Mouse (Mus musculus) midbrain, embryonic 10.5 days (tissue): ENCODE measurements around the gene Edem1. TPM values are rescaled to one million over a fixed set of nuclear protein-coding genes. Genes with fewer than 3 reads are reported as not detected.

Source experiments
- DNase-seq: peaks from one replicate; pipeline ENCODE4 v3.0.0-alpha.2; 2017; ENCODE audit warnings: low spot score
- H3K27ac ChIP-seq: fragments of 300-500 bp; sonication (generic); replicated peaks from 2 replicates; pipeline ENCODE4 v1.5.1; 2016; ENCODE audit warnings: mild to moderate bottlenecking
- H3K27me3 ChIP-seq: fragments of 300-500 bp; sonication (generic); 2 replicates; pipeline ENCODE4 v1.6.1; 2016; ENCODE audit warnings: low read depth, mild to moderate bottlenecking; ENCODE audit not compliant: poor library complexity, severe bottlenecking
- H3K36me3 ChIP-seq: fragments of 300-500 bp; sonication (generic); 2 replicates; pipeline ENCODE4 v1.6.1; 2016; ENCODE audit warnings: mild to moderate bottlenecking, moderate library complexity
- H3K4me1 ChIP-seq: fragments of 300-500 bp; sonication (generic); 2 replicates; pipeline ENCODE4 v1.6.1; 2016
- H3K4me3 ChIP-seq: fragments of 300-500 bp; sonication (generic); 2 replicates; pipeline ENCODE4 v1.5.1; 2016; ENCODE audit warnings: mild to moderate bottlenecking, moderate library complexity
- H3K9me3 ChIP-seq: fragments of 300-500 bp; sonication (generic); replicated peaks from 2 replicates; pipeline ENCODE4 v1.6.1; 2016; ENCODE audit warnings: mild to moderate bottlenecking
- WGBS: fragments of 180-500 bp; shearing (Covaris S2); methylation state at CpG from one replicate; pipeline ENCODE4 v1.1.7; 2016; 5-methylcytosine and 5-hydroxymethylcytosine counted together
- polyA plus RNA-seq: library from polyadenylated mRNA; unstranded; fragments of >200 nt; fragmentation: Nextera tagmentation; extraction: Ambion mirVana; gene quantifications from 2 replicates; pipeline ENCODE4 v1.2.1, GENCODE M21; 2016

The Edem1 gene
- 14.2 and 15.7 TPM in 2 replicates for polyA plus RNA-seq

- Histone ChIP-seq H3K36me3 (peaks cover 4% of the 10 kb centered on the region; the same call in 1 of the 2 replicates), H3K4me1 (peaks cover 20% of the 10 kb centered on the region), H3K27ac (peak within 1 kb of the TSS; percentile 92), H3K9me3 (no peaks in the 10 kb centered on the region), H3K4me3 (peak within 1 kb of the TSS; percentile 92), H3K27me3 (no peaks in the 10 kb centered on the region)
- 0% methylated on average over 67 of the region's 67 CpGs for WGBS
- peak; percentile 98 for DNase-seq
Observed at GRCm38 (mm10) chr6:108828234-108828868, at the start of gene Edem1. Edem1 (plus strand) TSS chr6:108828641.

GRCm38 (mm10) chr6:108781865-108782264 is 46.6 kb upstream of the Edem1 start:
- Histone ChIP-seq H3K27me3 (no peaks in the 10 kb centered on the region), H3K36me3 (no peaks in the 10 kb centered on the region), H3K4me1 (peaks cover 15% of the 10 kb centered on the region), H3K4me3 (no peak overlapping the region), H3K27ac (no peak overlapping the region), H3K9me3 (no peaks in the 10 kb centered on the region)
- DNase-seq, result no peak
- WGBS, result 75% methylated on average over 6 of the region's 6 CpGs

- 11% methylated on average over 36 of the region's 36 CpGs for WGBS
- H3K27ac ChIP-seq, result peak within 1 kb of the TSS; percentile 91
- peaks cover 15% of the 10 kb centered on the region for H3K4me1 ChIP-seq
- peak within 1 kb of the TSS; percentile 98 for H3K4me3 ChIP-seq
- H3K27me3 ChIP-seq, result no peaks in the 10 kb centered on the region
- no peaks in the 10 kb centered on the region for H3K9me3 ChIP-seq
- H3K36me3 ChIP-seq, result no peaks in the 10 kb centered on the region
- DNase-seq, result peak; percentile 92
Observed at GRCm38 (mm10) chr6:108782526-108783183, 45.8 kb upstream of the Edem1 start, which contains the start of gene Arl8b. Arl8b (plus strand) TSS chr6:108783099.

- Histone ChIP-seq H3K27ac (peak overlapping the region; percentile 91), H3K4me1 (peaks cover 15% of the 10 kb centered on the region), H3K36me3 (no peaks in the 10 kb centered on the region), H3K27me3 (no peaks in the 10 kb centered on the region), H3K4me3 (peak overlapping the region; percentile 98), H3K9me3 (no peaks in the 10 kb centered on the region)
- DNase-seq, result no peak
- WGBS, result under 1% methylated on average over 57 of the region's 57 CpGs
Observed at GRCm38 (mm10) chr6:108783184-108783881, 45.1 kb upstream of the Edem1 start.

GRCm38 (mm10) chr6:108784056-108784455 is 44.4 kb upstream of the Edem1 start:
- H3K27me3 ChIP-seq, result no peaks in the 10 kb centered on the region
- peak overlapping the region; percentile 91; the same call in 1 of the 2 replicates for H3K27ac ChIP-seq
- WGBS, result 50% methylated on average over 11 of the region's 11 CpGs

DNA sequence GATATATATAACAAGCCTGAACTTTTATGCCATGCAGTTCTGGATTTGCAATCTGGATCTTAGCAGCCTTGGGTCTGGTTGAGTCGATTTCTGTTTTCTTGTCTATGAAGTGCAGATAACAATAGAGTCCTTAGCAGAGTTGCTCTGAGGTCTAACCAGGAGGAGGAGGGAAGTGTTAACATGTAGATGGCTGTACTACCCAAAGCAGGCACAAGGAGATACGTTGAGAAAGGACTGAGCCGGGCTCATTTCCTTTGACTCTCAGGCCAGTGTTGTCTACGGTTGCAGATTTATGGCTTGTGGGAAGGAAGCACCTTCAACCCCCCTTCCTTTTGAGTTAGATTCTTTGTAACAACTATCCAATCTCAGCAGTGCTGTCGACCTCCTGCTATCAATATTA is 43.6 kb upstream of the Edem1 start:
- Histone ChIP-seq H3K27ac (no peak overlapping the region), H3K4me1 (peaks cover 15% of the 10 kb centered on the region), H3K36me3 (no peaks in the 10 kb centered on the region), H3K27me3 (no peaks in the 10 kb centered on the region), H3K4me3 (peak overlapping the region; percentile 98), H3K9me3 (no peaks in the 10 kb centered on the region)
- 81% methylated on average over 5 of the region's 5 CpGs for WGBS
- no peak for DNase-seq

More at GRCm38 (mm10) chr6:108784056-108784455, 44.4 kb upstream of the Edem1 start:
- Histone ChIP-seq H3K4me3 (peak overlapping the region; percentile 98), H3K4me1 (peaks cover 15% of the 10 kb centered on the region), H3K9me3 (no peaks in the 10 kb centered on the region), H3K36me3 (no peaks in the 10 kb centered on the region)
- DNase-seq, result no peak

- Histone ChIP-seq H3K9me3 (no peaks in the 10 kb centered on the region), H3K36me3 (no peaks in the 10 kb centered on the region), H3K4me3 (no peak overlapping the region), H3K27me3 (no peaks in the 10 kb centered on the region), H3K27ac (no peak overlapping the region), H3K4me1 (peaks cover 15% of the 10 kb centered on the region)
- 90% methylated on average over 3 of the region's 3 CpGs for WGBS
- DNase-seq, result no peak
Observed at GRCm38 (mm10) chr6:108785551-108785950, 42.9 kb upstream of the Edem1 start.

DNA sequence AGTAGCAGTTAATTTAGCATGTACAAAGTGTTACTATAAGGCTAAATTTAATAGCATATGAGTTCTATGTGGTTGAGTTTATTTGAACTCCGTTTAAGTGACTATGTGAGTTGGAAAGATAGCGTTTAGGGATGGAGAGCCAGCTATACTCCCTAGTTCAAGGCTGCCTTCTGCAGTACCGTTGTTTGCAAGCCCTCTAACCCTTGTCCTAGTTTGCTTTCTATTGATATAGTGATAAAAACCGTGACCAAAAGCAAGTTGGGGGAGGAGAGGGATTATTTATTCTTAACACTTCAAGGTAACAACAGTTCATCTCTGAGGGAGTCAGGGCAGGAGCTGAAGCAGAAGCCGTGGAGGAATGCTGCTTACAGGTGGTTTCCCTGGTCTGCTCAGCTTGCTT is 36.9 kb upstream of the Edem1 start:
- peaks cover 3% of the 10 kb centered on the region for H3K4me1 ChIP-seq
- DNase-seq, result no peak
- no peaks in the 10 kb centered on the region for H3K27me3 ChIP-seq
- WGBS, result 88% methylated on average over 5 of the region's 5 CpGs
- H3K4me3 ChIP-seq, result no peak overlapping the region
- no peaks in the 10 kb centered on the region for H3K36me3 ChIP-seq
- no peaks in the 10 kb centered on the region for H3K9me3 ChIP-seq
- no peak overlapping the region for H3K27ac ChIP-seq

DNA sequence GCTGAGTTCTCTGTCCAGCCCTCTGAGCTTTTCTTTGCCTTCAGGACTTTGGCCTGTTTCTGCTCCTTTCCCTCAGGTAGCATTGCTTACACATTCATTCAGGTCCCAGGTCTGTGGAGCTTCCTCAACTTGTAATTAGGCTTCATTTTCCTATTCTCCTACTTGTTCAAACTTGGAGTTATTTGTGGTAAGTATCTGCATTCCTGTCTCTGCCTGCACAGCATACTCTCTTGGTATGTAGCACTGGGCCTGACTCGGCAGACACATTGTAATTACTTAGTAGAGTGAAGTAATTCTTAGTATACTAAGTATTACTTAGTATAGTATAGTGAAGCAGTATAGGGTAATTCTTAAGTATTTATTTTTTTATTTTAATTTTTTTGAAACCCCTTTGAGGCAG is 32.5 kb upstream of the Edem1 start:
- 90% methylated on average over 1 of the region's 1 CpGs for WGBS
- DNase-seq, result no peak
- no peak overlapping the region for H3K4me3 ChIP-seq

DNA sequence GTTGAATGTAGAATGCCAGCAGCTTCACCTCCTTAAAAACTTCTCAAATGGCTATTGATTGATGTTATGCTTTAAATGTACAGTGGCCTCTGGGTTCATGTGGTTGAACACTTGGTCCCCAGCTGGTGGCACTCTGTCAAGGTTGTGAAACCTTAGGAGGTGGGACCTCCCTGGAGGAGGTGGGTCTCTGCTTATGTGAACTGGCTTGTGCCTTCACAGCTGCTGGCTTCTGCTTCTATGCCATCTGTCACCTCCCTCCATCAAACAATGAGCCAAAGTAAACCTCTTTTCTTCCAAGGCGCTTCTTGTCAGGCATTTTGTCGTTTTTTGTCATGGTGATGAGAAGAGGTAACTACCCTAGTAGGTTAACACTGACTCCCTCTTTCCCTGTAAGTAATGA is 31.7 kb upstream of the Edem1 start:
- no peaks in the 10 kb centered on the region for H3K9me3 ChIP-seq
- WGBS, result 68% methylated on average over 2 of the region's 2 CpGs

More for the DNA sequence above, 32.5 kb upstream of the Edem1 start:
- H3K27ac ChIP-seq, result no peak overlapping the region
- H3K36me3 ChIP-seq, result no peaks in the 10 kb centered on the region
- H3K4me1 ChIP-seq, result peaks cover 8% of the 10 kb centered on the region
- H3K27me3 ChIP-seq, result no peaks in the 10 kb centered on the region
- H3K9me3 ChIP-seq, result no peaks in the 10 kb centered on the region

DNA sequence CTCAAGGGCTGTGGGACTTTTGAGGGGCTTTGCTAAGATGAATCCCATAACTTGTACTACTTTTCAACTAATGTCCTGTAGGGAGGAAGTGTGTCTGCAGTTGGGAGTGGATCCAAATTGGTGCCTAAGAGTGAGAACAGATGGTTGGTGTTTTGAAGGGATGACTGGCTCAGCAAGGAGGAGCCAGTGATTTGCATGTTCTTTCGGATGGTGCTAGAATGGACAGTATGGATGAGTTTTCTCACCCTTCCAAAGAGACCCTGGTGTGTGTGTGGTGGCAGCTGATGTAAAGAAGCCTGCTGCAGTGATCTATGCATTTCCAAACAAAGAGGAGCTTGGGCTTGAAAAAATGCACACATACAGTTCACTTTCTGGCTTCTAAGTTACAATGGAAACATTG is 23.2 kb upstream of the Edem1 start:
- no peaks in the 10 kb centered on the region for H3K36me3 ChIP-seq
- WGBS, result 67% methylated on average over 1 of the region's 1 CpGs
- no peaks in the 10 kb centered on the region for H3K27me3 ChIP-seq
- no peak for DNase-seq
- H3K9me3 ChIP-seq, result no peaks in the 10 kb centered on the region
- H3K27ac ChIP-seq, result no peak overlapping the region
- H3K4me1 ChIP-seq, result no peaks in the 10 kb centered on the region; the same call in 1 of the 2 replicates
- H3K4me3 ChIP-seq, result no peak overlapping the region

More for the DNA sequence above, 31.7 kb upstream of the Edem1 start:
- no peak for DNase-seq
- Histone ChIP-seq H3K27ac (no peak overlapping the region), H3K27me3 (no peaks in the 10 kb centered on the region), H3K36me3 (no peaks in the 10 kb centered on the region), H3K4me1 (peaks cover 8% of the 10 kb centered on the region), H3K4me3 (no peak overlapping the region)

- DNase-seq, result no peak
- Histone ChIP-seq H3K4me3 (no peak overlapping the region), H3K36me3 (no peaks in the 10 kb centered on the region), H3K27me3 (no peaks in the 10 kb centered on the region), H3K27ac (no peak overlapping the region), H3K4me1 (no peaks in the 10 kb centered on the region; the same call in 1 of the 2 replicates), H3K9me3 (no peaks in the 10 kb centered on the region)
- WGBS, result 87% methylated on average over 7 of the region's 7 CpGs
Observed at GRCm38 (mm10) chr6:108805871-108806270, 22.6 kb upstream of the Edem1 start.
